8 mouse cellular contexts compared by ENCODE assay signal in the genomic region with DNA sequence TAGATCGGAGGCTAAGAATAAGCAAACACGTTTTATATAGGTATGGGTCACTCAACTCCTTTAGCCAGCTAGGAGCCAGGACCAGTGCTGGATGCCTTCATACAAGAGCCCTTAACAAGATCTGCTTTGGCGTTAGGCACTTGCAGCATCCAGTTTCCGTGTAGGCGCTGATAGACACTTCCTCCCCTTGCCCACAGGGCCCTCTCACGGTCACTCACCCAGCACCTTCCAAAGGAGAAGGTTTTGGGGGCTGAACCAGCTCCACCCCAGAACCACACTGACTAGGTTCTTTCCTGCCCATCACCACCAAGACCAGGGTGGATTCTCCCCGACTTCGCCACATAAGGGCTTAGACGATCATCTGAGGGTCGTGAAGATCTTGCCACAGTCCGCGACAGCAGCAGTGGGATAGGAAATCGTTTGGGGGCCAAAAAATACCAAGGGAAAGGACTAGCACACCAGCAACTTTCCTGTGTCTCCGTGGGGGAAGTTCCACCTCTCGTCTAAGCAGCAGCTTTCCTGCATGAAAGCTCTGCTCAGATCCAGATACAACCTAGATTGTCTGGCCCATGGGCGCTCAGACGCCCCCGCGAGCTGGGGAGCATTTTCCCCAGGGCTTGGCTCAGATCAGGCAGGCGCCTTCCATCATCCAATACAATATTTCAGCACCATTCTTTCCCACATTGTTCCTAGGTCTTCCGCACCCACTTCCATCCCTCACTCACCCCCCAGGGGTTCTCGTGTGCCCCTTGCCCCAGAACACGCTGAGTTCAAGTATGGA. TPM values are rescaled to one million over a fixed set of nuclear protein-coding genes. Genes with fewer than 3 reads are reported as not detected.
DNase-seq lines count a peak whose midpoint lies in the region; ATAC-seq and TF ChIP-seq lines count a peak whose summit lies in the region.

No protein-coding gene starts in this region.

- H3K4me1 ChIP-seq in lung, adult 2 months (ENCODE audit: control insufficient read depth, insufficient read depth, low read length): peaks cover 3% of the 10 kb centered on the region; the same call in 1 of the 2 replicates
- H3K4me1 ChIP-seq in embryonic facial prominence, embryonic 12.5 days: peaks cover 17% of the 10 kb centered on the region
- H3K4me1 ChIP-seq in intestine, embryonic 15.5 days (replicated peaks): peaks cover 13% of the 10 kb centered on the region
- 0 out of 2 replicates have a peak, but pooled peaks cover 6% of the 10 kb centered on the region for H3K4me1 ChIP-seq in neural tube, embryonic 11.5 days (ENCODE audit: control insufficient read depth, insufficient read depth, low read length)

- no peak for ATAC-seq in embryonic facial prominence, embryonic 12.5 days (ENCODE audit: insufficient number of reproducible peaks, insufficient read depth, low FRiP score, low TSS enrichment)
- no peak for ATAC-seq in intestine, embryonic 15.5 days
- peak; percentile 9; the same call in 1 of the 2 replicates for ATAC-seq in neural tube, embryonic 11.5 days (ENCODE audit: insufficient read depth, low FRiP score, low TSS enrichment)

- WGBS in lung, adult 2 months: 2% methylated on average over 23 of the region's 23 CpGs
- WGBS in embryonic facial prominence, embryonic 12.5 days: 3% methylated on average over 23 of the region's 23 CpGs
- WGBS in intestine, embryonic 15.5 days: 3% methylated on average over 23 of the region's 23 CpGs
- WGBS in neural tube, embryonic 11.5 days: 2% methylated on average over 23 of the region's 23 CpGs

- H3K4me3 ChIP-seq in lung, adult 2 months (replicated peaks; ENCODE audit: extremely low read depth, low read depth, low read length): peak overlapping the region; percentile 48
- H3K4me3 ChIP-seq in embryonic facial prominence, embryonic 12.5 days: peak overlapping the region; percentile 40
- peak overlapping the region; percentile 38 for H3K4me3 ChIP-seq in intestine, embryonic 15.5 days (replicated peaks)
- H3K4me3 ChIP-seq in neural tube, embryonic 11.5 days (ENCODE audit: low read depth, low read length): peak overlapping the region; percentile 36

- peaks cover 53% of the 10 kb centered on the region for H3K27me3 ChIP-seq in embryonic facial prominence, embryonic 12.5 days
- H3K27me3 ChIP-seq in intestine, embryonic 15.5 days (replicated peaks): peaks cover 34% of the 10 kb centered on the region
- peaks cover 50% of the 10 kb centered on the region for H3K27me3 ChIP-seq in neural tube, embryonic 11.5 days (ENCODE audit: control insufficient read depth, insufficient read depth, low read length)

- no peak for TF ChIP-seq CTCF in lung, adult 2 months (IDR thresholded peaks at IDR 0.05; ENCODE audit: insufficient read depth, low read length)

- no peaks in the 10 kb centered on the region for H3K36me3 ChIP-seq in embryonic facial prominence, embryonic 12.5 days
- no peaks in the 10 kb centered on the region for H3K36me3 ChIP-seq in intestine, embryonic 15.5 days
- H3K36me3 ChIP-seq in neural tube, embryonic 11.5 days (ENCODE audit: control insufficient read depth, insufficient read depth, low read length): no peaks in the 10 kb centered on the region

- H3K27ac ChIP-seq in embryonic facial prominence, embryonic 12.5 days: no peak overlapping the region
- H3K27ac ChIP-seq in intestine, embryonic 15.5 days: no peak overlapping the region
- no peak overlapping the region for H3K27ac ChIP-seq in neural tube, embryonic 11.5 days (ENCODE audit: low read depth, low read length)

- H3K9me3 ChIP-seq in embryonic facial prominence, embryonic 12.5 days: no peaks in the 10 kb centered on the region
- H3K9me3 ChIP-seq in intestine, embryonic 15.5 days: no peaks in the 10 kb centered on the region
- no peaks in the 10 kb centered on the region for H3K9me3 ChIP-seq in neural tube, embryonic 11.5 days (ENCODE audit: control insufficient read depth, low read length)

- peak overlapping the region; percentile 80 for H3K4me2 ChIP-seq in embryonic facial prominence, embryonic 12.5 days (replicated peaks)
- peak overlapping the region; percentile 85 for H3K4me2 ChIP-seq in intestine, embryonic 15.5 days (replicated peaks)
- peak overlapping the region; percentile 73 for H3K4me2 ChIP-seq in neural tube, embryonic 11.5 days (ENCODE audit: low read depth)

- peak overlapping the region; percentile 22; the same call in 1 of the 2 replicates for H3K9ac ChIP-seq in embryonic facial prominence, embryonic 12.5 days
- peak overlapping the region; percentile 33 for H3K9ac ChIP-seq in intestine, embryonic 15.5 days
- peak overlapping the region; percentile 18; the same call in 1 of the 2 replicates for H3K9ac ChIP-seq in neural tube, embryonic 11.5 days (ENCODE audit: low read length)

- DNase-seq in lung, adult 2 months: no peak
- DNase-seq in lung, postnatal 14 days: no peak
- DNase-seq in neural tube, embryonic 11.5 days (ENCODE audit: low spot score): no peak
- DNase-seq in urinary bladder, postnatal 14 days (ENCODE audit: low spot score): no peak
- no peak for DNase-seq in adrenal gland, postnatal 4 days (ENCODE audit: low spot score in 2 of 2)
- DNase-seq in gastrocnemius, adult 8-10 months (ENCODE audit: low spot score in 2 of 2): no peak

- no peak for TF ChIP-seq POLR2A in lung, adult 2 months (IDR thresholded peaks at IDR 0.05; ENCODE audit: borderline replicate concordance, extremely low read depth, low read depth, low read length)

RNA-seq across cellular contexts. Expression of gene Nrgn, which starts 0.8 kb away (rescaled TPM):
- polyA plus RNA-seq in lung, adult 2 months (2012; rRNA removed): 19.8 and 20.2 TPM in 2 replicates
- 6.7 and 6.9 TPM in 2 replicates for polyA plus RNA-seq in embryonic facial prominence, embryonic 12.5 days (2016; fragmentation: Nextera tagmentation; extraction: Ambion mirVana)
- 2.9 and 3.7 TPM in 2 replicates for polyA plus RNA-seq in intestine, embryonic 15.5 days (2015; fragmentation: Nextera tagmentation; extraction: Ambion mirVana)
- polyA plus RNA-seq in neural tube, embryonic 11.5 days (2014; fragmentation: Nextera tagmentation; extraction: Ambion mirVana): 2.3 and 2.5 TPM in 2 replicates
- 1 to 10 TPM; 4.1 to 6.7 TPM for total RNA-seq in adrenal gland, postnatal 4 days (2021)
- total RNA-seq in gastrocnemius, adult 8-10 months (2022): under 1 TPM; 0.44 to 0.67 (median 0.55) TPM

RNA-seq across cellular contexts. Expression of gene Siae, which starts 3.6 kb away (rescaled TPM):
- 6.2 and 9.3 TPM in 2 replicates for polyA plus RNA-seq in lung, adult 2 months (2012; rRNA removed)
- 7.3 and 7.8 TPM in 2 replicates for polyA plus RNA-seq in embryonic facial prominence, embryonic 12.5 days (2016; fragmentation: Nextera tagmentation; extraction: Ambion mirVana)
- 13.9 and 14.5 TPM in 2 replicates for polyA plus RNA-seq in intestine, embryonic 15.5 days (2015; fragmentation: Nextera tagmentation; extraction: Ambion mirVana)
- 9.0 and 9.6 TPM in 2 replicates for polyA plus RNA-seq in neural tube, embryonic 11.5 days (2014; fragmentation: Nextera tagmentation; extraction: Ambion mirVana)
- total RNA-seq in adrenal gland, postnatal 4 days (2021): 10 to 100 TPM; 17.4 to 18.4 TPM
- 1 to 10 TPM; 3.5 to 5.0 (median 4.1) TPM for total RNA-seq in gastrocnemius, adult 8-10 months (2022)

RNA-seq across cellular contexts. Expression of gene Vsig2, which starts 12.9 kb away (rescaled TPM):
- polyA plus RNA-seq in lung, adult 2 months (2012; rRNA removed): 60.7 and 63.3 TPM in 2 replicates
- polyA plus RNA-seq in embryonic facial prominence, embryonic 12.5 days (2016; fragmentation: Nextera tagmentation; extraction: Ambion mirVana): 1.0 and 1.1 TPM in 2 replicates
- 2.6 and 3.0 TPM in 2 replicates for polyA plus RNA-seq in intestine, embryonic 15.5 days (2015; fragmentation: Nextera tagmentation; extraction: Ambion mirVana)
- polyA plus RNA-seq in neural tube, embryonic 11.5 days (2014; fragmentation: Nextera tagmentation; extraction: Ambion mirVana): 0.38 TPM in 1 of 2 replicates, not detected in the other
- total RNA-seq in adrenal gland, postnatal 4 days (2021): 1 to 10 TPM; 5.8 to 7.3 TPM
- 1 to 10 TPM in 1 of 4 experiments, under 1 TPM in 3; 0.70 to 2.1 (median 0.78) TPM for total RNA-seq in gastrocnemius, adult 8-10 months (2022)

RNA-seq across cellular contexts. Expression of gene Esam, which starts 24.1 kb away (rescaled TPM):
- polyA plus RNA-seq in lung, adult 2 months (2012; rRNA removed): 229 and 240 TPM in 2 replicates
- 34.0 and 38.3 TPM in 2 replicates for polyA plus RNA-seq in embryonic facial prominence, embryonic 12.5 days (2016; fragmentation: Nextera tagmentation; extraction: Ambion mirVana)
- 47.4 and 49.0 TPM in 2 replicates for polyA plus RNA-seq in intestine, embryonic 15.5 days (2015; fragmentation: Nextera tagmentation; extraction: Ambion mirVana)
- polyA plus RNA-seq in neural tube, embryonic 11.5 days (2014; fragmentation: Nextera tagmentation; extraction: Ambion mirVana): 33.1 and 35.7 TPM in 2 replicates
- 10 to 100 TPM; 51.7 to 55.5 TPM for total RNA-seq in adrenal gland, postnatal 4 days (2021)
- total RNA-seq in gastrocnemius, adult 8-10 months (2022): 10 to 100 TPM; 11.7 to 19.3 (median 15.3) TPM

Comparison
In these comparisons a context has a peak if more than half of its experiments do, and no peak if none do; other contexts are left out.
1. RNA of gene Vsig2, which starts 12.9 kb away (polyA plus RNA-seq): 60.7 to 63.3 TPM in lung, adult 2 months; 2.6 to 3.0 TPM in intestine, embryonic 15.5 days, 1.0 to 1.1 TPM in embryonic facial prominence, embryonic 12.5 days and 0.38 TPM in neural tube, embryonic 11.5 days; every median in the first group is over 10 times any median in the second.
2. Peak in every context shown above with its lines, with median percentiles within 50 percentile points of each other: H3K4me3 ChIP-seq, H3K4me2 ChIP-seq and H3K9ac ChIP-seq.